Mouse (Mus musculus) MEL-GATA-1-ER (cell line): Measurements from ENCODE around the gene Olfr194.
"Not testable (repeated sequence)": the region's sequence is repeated elsewhere in the genome, so short reads cannot be mapped to it uniquely, and the experiment has no call there.

Source experiments
- DNase-seq: peaks from one replicate; pipeline ENCODE4 v3.0.0-alpha.2; 2012; ENCODE audit warnings: low read depth; ENCODE audit errors: extremely low read depth

Gene Olfr194

GRCm38 (mm10) chr16:59120969-59121368 is at the start of gene Olfr194:
Olfr194 (minus strand) TSS chr16:59121069.
- no peak for DNase-seq

DNA sequence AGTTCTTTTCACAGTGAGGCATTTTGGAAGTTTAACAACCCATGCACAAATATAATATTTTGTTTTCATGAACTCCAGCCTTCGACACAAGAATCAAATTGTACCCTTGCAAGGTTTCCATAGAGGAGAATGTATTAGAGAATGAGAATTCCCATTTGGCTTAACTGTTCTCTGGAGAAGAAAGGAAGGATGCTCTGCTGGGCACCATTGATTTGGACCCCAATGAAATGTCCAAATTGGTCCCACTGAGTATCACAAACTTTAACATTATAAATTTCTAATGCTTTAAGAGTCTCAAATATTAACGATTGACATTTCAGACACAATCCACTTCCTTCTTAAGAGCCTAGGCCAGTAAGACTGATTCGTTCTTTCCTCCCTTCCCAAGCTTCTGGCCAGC is 49.5 kb upstream of the Olfr194 start, which contains the start of gene Olfr196:
Gene Olfr196 (minus strand): TSS at position 101 of the 400 bp plus-strand sequence.
- DNase-seq: no peak

- DNase-seq: no peak
These were observed 31.1 kb upstream of the Olfr194 start for GRCm38 (mm10) chr16:59151996-59152395.

- no peak for DNase-seq
These were observed 25.9 kb upstream of the Olfr194 start, which contains the start of gene Olfr195 for GRCm38 (mm10) chr16:59146746-59147145. Olfr195 (plus strand) TSS chr16:59147046.

DNA sequence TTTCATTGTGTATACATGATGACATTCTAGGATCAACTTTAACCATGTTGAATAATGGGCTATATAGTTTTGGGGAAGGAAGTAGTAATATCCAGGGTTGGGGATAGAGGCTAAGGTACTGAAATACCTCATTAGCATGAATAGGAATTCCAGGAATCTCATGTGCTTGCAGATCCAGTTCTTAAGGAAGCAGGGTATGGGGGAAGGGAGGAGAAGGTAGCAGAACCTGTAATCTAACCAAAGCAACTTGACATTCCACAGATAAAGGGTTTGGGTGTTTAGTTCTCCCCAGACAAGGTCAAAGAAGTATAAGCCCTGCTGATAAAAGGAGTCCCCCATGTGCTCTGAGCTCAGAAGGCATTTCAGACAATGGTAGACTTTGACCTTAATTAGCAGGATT is 20.2 kb upstream of the Olfr194 start:
- DNase-seq: no peak

DNA sequence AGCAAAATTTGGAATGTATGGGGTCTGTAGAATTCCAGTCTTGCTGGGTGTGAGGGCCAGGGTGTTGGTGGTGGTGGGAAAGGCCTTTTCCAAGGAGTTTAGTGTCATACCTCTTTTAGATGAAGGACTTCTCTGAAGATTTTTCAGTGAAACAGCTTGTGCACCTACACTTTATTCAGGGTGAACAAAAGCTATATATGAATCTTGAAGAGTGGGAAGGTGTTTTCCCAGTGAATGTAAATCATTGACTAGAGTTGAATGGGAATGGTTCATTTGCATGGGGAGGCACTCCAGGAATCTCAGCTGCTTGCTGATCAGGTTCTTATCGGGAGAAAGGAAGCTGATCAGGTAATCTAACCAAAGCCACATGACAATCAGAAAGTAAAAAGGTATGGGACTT is 9.9 kb upstream of the Olfr194 start:
- DNase-seq: no peak

DNA sequence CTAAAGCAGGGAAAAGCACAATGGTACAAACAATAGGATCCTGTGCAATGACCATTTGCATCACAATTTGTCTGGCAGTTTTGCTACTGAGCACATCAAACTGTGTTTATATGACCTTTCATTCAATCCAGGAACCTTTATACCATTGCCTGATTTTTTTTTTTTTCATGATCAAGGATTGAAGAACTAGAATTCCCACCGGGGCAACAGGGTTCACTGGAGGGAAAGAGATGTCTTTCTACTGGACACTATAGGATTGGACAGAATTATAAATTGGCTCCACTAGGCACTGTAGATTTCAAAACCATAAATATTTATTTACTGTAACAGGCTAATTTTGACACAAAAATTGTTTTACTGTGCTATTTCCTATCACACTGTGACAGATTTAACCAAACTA is 9.1 kb downstream of the Olfr194 start, which contains the start of gene Olfr193:
Gene Olfr193 (minus strand): TSS at position 101 of the 400 bp plus-strand sequence.
- no peak for DNase-seq

GRCm38 (mm10) chr16:59108522-59108921 is 12.3 kb downstream of the Olfr194 start:
- not testable (repeated sequence) for DNase-seq

- no peak for DNase-seq
These were observed 15.6 kb downstream of the Olfr194 start for GRCm38 (mm10) chr16:59105312-59105711.

DNA sequence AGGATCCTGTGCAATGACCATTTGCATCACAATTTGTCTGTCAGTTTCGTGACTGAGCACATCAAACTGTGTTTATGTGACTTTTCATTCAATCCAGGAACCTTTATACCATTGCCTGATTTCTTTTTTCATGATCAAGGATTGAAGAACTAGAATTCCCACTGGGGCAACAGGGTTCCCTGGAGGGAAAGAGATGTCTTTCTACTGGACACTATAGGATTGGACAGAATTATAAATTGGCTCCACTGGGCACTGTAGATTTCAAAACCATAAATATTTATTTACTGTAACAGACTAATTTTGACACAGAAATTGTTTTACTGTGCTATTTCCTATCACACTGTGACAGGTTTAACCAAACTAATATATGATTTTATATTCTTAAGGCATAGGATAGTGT is 31.1 kb downstream of the Olfr194 start, which contains the start of gene Olfr191:
Gene Olfr191 (minus strand): TSS at position 101 of the 400 bp plus-strand sequence.
- DNase-seq: not testable (repeated sequence)

DNA sequence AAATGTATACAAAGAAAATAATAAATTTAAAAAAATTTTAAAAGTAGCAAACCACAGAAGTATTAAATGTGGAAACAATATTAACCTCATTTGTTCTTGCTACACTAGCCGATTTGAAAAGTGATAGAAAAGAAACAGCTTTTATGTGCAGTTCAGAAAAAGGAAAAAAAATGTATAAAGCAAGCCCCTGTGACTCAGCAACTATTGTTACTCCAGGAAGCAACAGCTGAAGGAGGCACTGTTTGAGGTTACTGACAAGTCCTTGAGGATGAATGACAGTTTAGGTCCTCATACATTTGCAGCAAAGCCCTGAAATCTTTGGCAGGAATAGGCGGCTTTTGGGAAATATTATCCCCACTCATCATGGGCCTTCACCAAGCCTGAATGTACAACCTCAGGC is 39.8 kb downstream of the Olfr194 start:
- not testable (repeated sequence) for DNase-seq

GRCm38 (mm10) chr16:59077905-59078304 is 43.0 kb downstream of the Olfr194 start, which contains the start of gene Olfr190:
Olfr190 (minus strand) TSS chr16:59078005.
- no peak for DNase-seq

DNA sequence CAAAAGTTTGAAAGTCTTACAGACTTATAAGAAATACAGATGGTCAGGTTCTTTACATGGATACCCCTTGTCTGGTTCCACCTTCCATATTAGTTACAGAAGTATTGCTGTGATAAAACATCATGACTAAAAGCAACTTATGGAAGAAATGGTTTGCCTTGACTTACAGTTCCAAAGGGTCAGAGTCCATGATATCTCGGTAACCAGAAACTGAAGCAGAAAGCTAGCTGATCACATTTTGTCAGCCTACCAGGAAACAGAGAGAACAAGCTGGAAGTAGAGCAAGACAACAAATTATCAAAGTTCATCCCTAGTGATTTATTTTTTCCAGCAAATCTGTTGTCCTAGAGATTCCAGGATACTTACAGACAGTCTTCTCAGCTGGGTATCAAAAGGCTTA is 47.3 kb downstream of the Olfr194 start:
- DNase-seq: no peak

DNA sequence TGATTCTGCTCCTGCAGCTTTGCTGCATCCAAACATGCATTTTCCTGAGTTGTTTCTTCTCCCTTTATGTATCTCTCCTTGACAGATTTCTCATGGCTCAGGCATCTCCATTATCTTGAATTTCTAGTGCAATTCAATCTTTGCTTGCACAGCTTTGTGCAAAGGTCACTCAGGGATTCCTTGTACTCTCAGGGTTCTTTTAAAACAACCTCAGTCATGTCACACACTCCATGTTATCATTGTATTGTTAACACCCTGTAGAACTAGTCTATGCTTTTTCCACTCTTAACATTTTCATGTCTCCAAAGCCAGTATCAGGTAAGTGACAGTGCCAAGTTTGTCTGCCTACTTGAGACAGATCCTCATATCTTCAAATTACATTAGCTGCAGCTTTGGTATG is 49.1 kb downstream of the Olfr194 start:
- DNase-seq: no peak
